Mouse (Mus musculus): Measurements from ENCODE around the gene Pter. TPM values are rescaled to one million over a fixed set of nuclear protein-coding genes. Genes with fewer than 3 reads are reported as not detected.

Gene Pter
- polyA plus RNA-seq, 1 experiment from 2014 or later = 7.2 TPM

GRCm38 (mm10) chr2:12905786-12906185, 18.1 kb upstream of the Pter start:
- ATAC-seq = no peak
- H3K36me3 ChIP-seq (ENCODE audit: control insufficient read depth, insufficient read depth) = no peaks in the 10 kb centered on the region
- H3K27ac ChIP-seq (ENCODE audit: low read depth, low read length) = no peak overlapping the region
- no peaks in the 10 kb centered on the region for H3K4me1 ChIP-seq (replicated peaks; ENCODE audit: control insufficient read depth, insufficient read depth, low read length)
- no peak for TF ChIP-seq CTCF (IDR thresholded peaks at IDR 0.05; ENCODE audit: low read depth)
- no peaks in the 10 kb centered on the region for H3K27me3 ChIP-seq (replicated peaks; ENCODE audit: control insufficient read depth, insufficient read depth, low read length)
- H3K4me3 ChIP-seq (ENCODE audit: low read depth, low read length) = no peak overlapping the region
- WGBS = 69% methylated on average over 1 of the region's 1 CpGs
- no peaks in the 10 kb centered on the region for H3K9me3 ChIP-seq (ENCODE audit: control insufficient read depth)
- H3K9ac ChIP-seq (ENCODE audit: low read depth, low read length) = no peak overlapping the region
- no peak overlapping the region for H3K4me2 ChIP-seq (replicated peaks; ENCODE audit: low read depth)

DNA sequence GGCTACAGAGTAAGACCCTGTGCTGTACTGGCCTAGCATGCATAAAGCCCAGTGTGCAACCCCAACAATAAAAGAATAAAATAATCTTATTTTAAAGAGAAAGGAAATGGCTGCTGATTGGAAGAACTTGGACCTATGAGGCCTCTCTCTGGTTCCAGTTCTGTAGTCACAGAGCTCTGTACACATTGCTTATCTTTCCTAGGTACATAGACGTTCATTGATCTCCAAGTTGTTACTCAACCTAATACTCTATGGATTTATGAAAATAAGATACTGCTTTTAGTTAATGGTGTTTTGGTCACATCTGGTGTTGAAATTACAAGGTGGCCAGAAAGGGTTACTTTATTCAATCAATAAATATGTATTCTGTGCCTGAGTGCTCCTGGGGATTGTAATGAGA, 1.8 kb downstream of the Pter start:
- Histone ChIP-seq H3K4me2 (replicated peaks; ENCODE audit: low read depth) (no peak overlapping the region), H3K27ac (ENCODE audit: low read depth, low read length) (no peak overlapping the region), H3K9me3 (ENCODE audit: control insufficient read depth) (no peaks in the 10 kb centered on the region), H3K4me1 (replicated peaks; ENCODE audit: control insufficient read depth, insufficient read depth, low read length) (0 out of 2 replicates have a peak, but pooled peaks cover 2% of the 10 kb centered on the region), H3K4me3 (ENCODE audit: low read depth, low read length) (no peak overlapping the region), H3K9ac (ENCODE audit: low read depth, low read length) (no peak overlapping the region), H3K36me3 (ENCODE audit: control insufficient read depth, insufficient read depth) (no peaks in the 10 kb centered on the region), H3K27me3 (replicated peaks; ENCODE audit: control insufficient read depth, insufficient read depth, low read length) (no peaks in the 10 kb centered on the region)
- 66% methylated on average over 1 of the region's 1 CpGs for WGBS
- TF ChIP-seq CTCF (IDR thresholded peaks at IDR 0.05; ENCODE audit: low read depth) = no peak
- no peak for ATAC-seq

- no peak for ATAC-seq
- TF ChIP-seq CTCF (IDR thresholded peaks at IDR 0.05; ENCODE audit: low read depth) = no peak
- H3K4me2 ChIP-seq (replicated peaks; ENCODE audit: low read depth) = no peak overlapping the region
- H3K4me3 ChIP-seq (ENCODE audit: low read depth, low read length) = no peak overlapping the region
- no peaks in the 10 kb centered on the region for H3K9me3 ChIP-seq (ENCODE audit: control insufficient read depth)
- WGBS = 98% methylated on average over 2 of the region's 2 CpGs
- 0 out of 2 replicates have a peak, but pooled peaks cover 2% of the 10 kb centered on the region for H3K4me1 ChIP-seq (replicated peaks; ENCODE audit: control insufficient read depth, insufficient read depth, low read length)
- H3K9ac ChIP-seq (ENCODE audit: low read depth, low read length) = no peak overlapping the region
- no peaks in the 10 kb centered on the region for H3K27me3 ChIP-seq (replicated peaks; ENCODE audit: control insufficient read depth, insufficient read depth, low read length)
- H3K36me3 ChIP-seq (ENCODE audit: control insufficient read depth, insufficient read depth) = no peaks in the 10 kb centered on the region; the same call in 1 of the 2 replicates
- no peak overlapping the region for H3K27ac ChIP-seq (ENCODE audit: low read depth, low read length)
Measured at GRCm38 (mm10) chr2:12930338-12930737, 6.5 kb downstream of the Pter start.

DNA sequence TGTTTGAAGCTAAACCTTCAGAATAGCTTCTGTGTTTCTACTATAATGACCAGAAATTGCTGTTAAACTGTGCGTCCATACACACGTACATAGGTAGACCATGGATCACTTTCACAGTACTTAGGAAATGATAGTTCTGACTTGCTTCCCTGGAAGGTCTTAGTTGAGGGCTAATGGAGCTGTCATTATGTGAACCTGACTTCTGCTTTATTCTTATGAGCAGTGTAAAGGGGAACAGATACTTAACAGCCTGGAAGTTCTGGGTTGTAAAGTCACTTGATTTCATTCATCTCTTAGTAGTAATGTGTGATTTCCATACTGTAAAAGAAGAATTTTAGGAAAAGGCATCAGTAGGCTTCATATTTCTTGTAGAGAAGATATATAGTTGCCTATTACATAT, 10.1 kb downstream of the Pter start:
- WGBS = 80% methylated on average over 2 of the region's 2 CpGs
- no peak for ATAC-seq
- no peaks in the 10 kb centered on the region for H3K9me3 ChIP-seq (ENCODE audit: control insufficient read depth)
- TF ChIP-seq CTCF (IDR thresholded peaks at IDR 0.05; ENCODE audit: low read depth) = no peak
- H3K27ac ChIP-seq (ENCODE audit: low read depth, low read length) = no peak overlapping the region
- H3K27me3 ChIP-seq (replicated peaks; ENCODE audit: control insufficient read depth, insufficient read depth, low read length) = no peaks in the 10 kb centered on the region
- no peak overlapping the region for H3K9ac ChIP-seq (ENCODE audit: low read depth, low read length)
- no peak overlapping the region for H3K4me2 ChIP-seq (replicated peaks; ENCODE audit: low read depth)
- no peak overlapping the region for H3K4me3 ChIP-seq (ENCODE audit: low read depth, low read length)
- no peaks in the 10 kb centered on the region; the same call in 1 of the 2 replicates for H3K36me3 ChIP-seq (ENCODE audit: control insufficient read depth, insufficient read depth)
- no peaks in the 10 kb centered on the region for H3K4me1 ChIP-seq (replicated peaks; ENCODE audit: control insufficient read depth, insufficient read depth, low read length)

GRCm38 (mm10) chr2:12935286-12935685, 11.4 kb downstream of the Pter start:
- Histone ChIP-seq H3K9ac (ENCODE audit: low read depth, low read length) (no peak overlapping the region), H3K9me3 (ENCODE audit: control insufficient read depth) (no peaks in the 10 kb centered on the region), H3K4me2 (replicated peaks; ENCODE audit: low read depth) (no peak overlapping the region), H3K4me1 (replicated peaks; ENCODE audit: control insufficient read depth, insufficient read depth, low read length) (no peaks in the 10 kb centered on the region), H3K36me3 (ENCODE audit: control insufficient read depth, insufficient read depth) (no peaks in the 10 kb centered on the region; the same call in 1 of the 2 replicates), H3K27me3 (replicated peaks; ENCODE audit: control insufficient read depth, insufficient read depth, low read length) (no peaks in the 10 kb centered on the region), H3K4me3 (ENCODE audit: low read depth, low read length) (no peak overlapping the region), H3K27ac (ENCODE audit: low read depth, low read length) (no peak overlapping the region)
- 66% methylated on average over 2 of the region's 2 CpGs for WGBS
- TF ChIP-seq CTCF (IDR thresholded peaks at IDR 0.05; ENCODE audit: low read depth) = no peak
- no peak for ATAC-seq

DNA sequence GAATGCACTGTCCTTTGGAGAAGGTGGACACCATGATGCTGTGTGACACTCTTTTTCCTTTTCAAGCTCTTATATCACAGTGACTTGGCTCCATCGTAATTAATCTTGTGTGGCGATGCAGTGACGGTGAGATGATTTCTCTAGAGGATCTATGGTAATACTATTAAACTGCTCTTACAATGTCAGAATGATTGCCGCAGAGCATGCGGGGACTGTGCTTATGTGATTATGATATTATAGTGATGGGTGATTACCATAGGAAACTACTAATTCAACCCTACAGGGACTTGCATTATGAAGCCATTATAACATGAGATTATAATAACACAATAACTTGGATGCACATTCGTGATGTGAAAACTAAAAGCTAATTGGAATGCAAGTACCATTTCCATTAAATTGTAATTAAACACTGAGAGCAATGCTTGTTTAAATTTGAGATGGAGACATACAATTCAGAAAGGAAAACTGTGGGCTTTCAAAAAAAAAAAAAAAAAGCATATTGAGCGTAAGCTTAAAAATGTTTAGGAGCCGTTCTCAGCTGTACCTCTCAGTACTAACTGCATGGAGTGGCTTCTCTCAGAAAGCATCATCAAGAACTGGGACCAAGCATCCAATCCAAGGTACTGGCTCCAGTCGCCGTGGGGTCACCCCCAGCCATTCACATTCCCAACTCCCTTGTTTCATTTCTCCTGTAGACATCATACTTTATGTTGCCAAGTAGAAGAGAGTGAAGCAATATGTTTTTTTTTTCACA, 13.8 kb downstream of the Pter start:
- Histone ChIP-seq H3K9me3 (ENCODE audit: control insufficient read depth) (no peaks in the 10 kb centered on the region), H3K27me3 (replicated peaks; ENCODE audit: control insufficient read depth, insufficient read depth, low read length) (no peaks in the 10 kb centered on the region)

More for the DNA sequence above, 13.8 kb downstream of the Pter start:
- H3K4me2 ChIP-seq (replicated peaks; ENCODE audit: low read depth) = no peak overlapping the region
- no peak overlapping the region for H3K9ac ChIP-seq (ENCODE audit: low read depth, low read length)
- 93% methylated on average over 10 of the region's 10 CpGs for WGBS
- ATAC-seq = no peak
- no peak for TF ChIP-seq CTCF (IDR thresholded peaks at IDR 0.05; ENCODE audit: low read depth)
- H3K36me3 ChIP-seq (ENCODE audit: control insufficient read depth, insufficient read depth) = no peaks in the 10 kb centered on the region
- H3K4me1 ChIP-seq (replicated peaks; ENCODE audit: control insufficient read depth, insufficient read depth, low read length) = no peaks in the 10 kb centered on the region
- no peak overlapping the region for H3K4me3 ChIP-seq (ENCODE audit: low read depth, low read length)
- no peak overlapping the region for H3K27ac ChIP-seq (ENCODE audit: low read depth, low read length)

All from intestine, postnatal 0 days (tissue).